Mouse (Mus musculus) retina, postnatal 7 days (tissue): ENCODE measurements around the gene Vinac1.
"Not testable (repeated sequence)": the region's sequence is repeated elsewhere in the genome, so short reads cannot be mapped to it uniquely, and the experiment has no call there.

ENCODE experiments used
- DNase-seq: peaks from one replicate; pipeline ENCODE4 v3.0.0-alpha.2; 2012; ENCODE audit warnings: low read depth, low spot score

The Vinac1 gene

DNA sequence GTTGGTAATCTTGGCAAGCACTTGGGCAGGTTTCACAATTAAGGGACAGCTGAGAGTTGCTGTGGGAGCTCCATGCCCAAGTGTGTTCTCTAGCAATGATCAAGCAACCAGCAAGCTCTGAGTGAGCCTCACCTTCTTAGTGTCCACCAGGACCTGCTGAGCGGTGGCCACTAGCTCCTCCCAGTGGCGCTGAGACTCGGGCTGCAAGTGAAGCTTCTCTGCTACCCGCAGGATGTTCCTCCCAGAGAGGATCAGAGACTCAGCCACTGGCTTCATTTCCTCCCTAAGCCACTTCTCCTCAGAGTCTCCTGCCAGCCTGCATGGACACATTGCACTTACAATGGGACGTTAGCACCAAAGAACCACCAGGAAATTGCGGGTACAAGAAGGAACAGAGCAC is 7.4 kb downstream of the Vinac1 start:
- DNase-seq: peak; percentile 2

DNA sequence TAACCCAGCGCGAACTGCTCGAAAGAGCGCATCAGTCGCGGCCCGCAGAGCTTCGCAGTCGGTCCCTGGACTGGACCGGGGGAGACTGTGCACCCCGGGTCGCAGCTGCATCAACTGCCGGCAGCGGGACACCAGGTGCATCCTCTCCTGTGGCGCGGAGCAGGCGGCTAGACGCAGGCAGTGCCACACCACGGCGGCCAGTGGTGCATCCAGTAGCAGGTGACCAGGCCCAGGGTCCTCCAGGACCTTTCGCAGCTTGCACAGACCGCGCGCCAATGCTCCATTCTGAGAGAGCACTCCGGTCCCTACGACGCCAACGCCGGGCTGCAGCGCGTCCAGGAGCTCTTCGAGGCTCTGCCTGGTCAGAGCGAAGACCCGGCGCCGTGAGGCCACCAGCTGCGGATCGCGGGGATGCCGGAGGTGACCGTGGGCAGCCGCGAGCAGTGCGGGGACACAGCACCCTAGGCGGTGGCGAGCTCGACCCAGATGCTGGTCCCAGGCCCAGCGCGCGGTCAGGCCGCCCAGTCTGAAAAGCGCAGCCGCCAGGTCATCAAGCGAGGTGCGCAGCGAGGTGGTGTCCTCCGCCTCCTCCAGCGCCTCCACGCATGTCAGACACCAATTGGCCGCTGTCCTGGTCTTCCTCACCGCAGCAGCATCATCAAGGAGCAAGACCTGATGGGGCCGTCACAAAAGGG is 8.9 kb downstream of the Vinac1 start:
- peak; percentile 33 for DNase-seq

DNA sequence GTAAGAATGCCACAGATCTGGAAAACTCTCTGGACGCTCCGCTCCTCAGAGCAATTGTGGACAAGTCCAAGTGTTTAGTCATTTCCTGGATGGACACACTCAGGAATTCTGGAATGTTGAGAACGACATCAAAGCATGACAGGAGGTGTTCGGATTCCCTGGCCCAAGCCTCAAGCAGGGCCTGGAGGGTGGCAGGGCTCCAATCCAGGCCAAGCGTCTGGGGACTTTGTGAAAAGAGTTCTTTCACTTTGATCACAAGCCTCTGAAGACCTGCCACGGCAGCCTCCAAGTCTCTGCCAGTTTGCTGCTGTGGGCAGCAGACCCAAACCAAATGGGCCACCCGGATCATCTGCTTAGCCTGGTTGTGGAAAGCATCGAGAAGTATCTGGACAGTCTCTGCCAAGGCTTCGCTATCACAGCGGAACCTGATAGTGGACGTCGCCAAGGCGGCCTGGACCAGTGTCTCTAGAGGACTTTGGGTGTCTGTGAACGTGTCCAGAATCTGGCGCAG is 9.5 kb downstream of the Vinac1 start:
- DNase-seq: peak; percentile 0

- DNase-seq: no peak
Observed at GRCm38 (mm10) chr2:129035381-129035780, 12.6 kb downstream of the Vinac1 start.

- no peak for DNase-seq
Observed at GRCm38 (mm10) chr2:129024820-129025219, 23.2 kb downstream of the Vinac1 start.

DNA sequence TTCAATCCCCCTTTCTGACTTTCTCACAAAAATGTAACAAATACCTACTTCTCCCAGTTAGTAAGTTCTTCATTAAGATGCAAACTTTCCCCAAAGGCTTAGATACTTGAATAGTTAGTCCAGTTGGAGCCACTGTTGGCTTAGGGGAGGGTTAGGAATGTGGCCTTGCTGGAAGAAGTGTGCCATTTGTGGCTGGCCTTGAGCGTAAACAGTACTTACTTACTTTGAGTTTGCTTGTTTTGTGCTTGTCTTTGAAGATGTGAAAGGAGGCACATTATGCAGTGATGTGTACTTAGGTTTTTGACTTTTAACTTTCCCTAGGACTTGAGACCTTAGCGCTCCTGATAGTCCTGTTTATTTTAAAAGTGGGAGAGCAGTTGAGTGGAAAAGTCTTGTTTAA is 27.9 kb downstream of the Vinac1 start:
- no peak for DNase-seq

DNA sequence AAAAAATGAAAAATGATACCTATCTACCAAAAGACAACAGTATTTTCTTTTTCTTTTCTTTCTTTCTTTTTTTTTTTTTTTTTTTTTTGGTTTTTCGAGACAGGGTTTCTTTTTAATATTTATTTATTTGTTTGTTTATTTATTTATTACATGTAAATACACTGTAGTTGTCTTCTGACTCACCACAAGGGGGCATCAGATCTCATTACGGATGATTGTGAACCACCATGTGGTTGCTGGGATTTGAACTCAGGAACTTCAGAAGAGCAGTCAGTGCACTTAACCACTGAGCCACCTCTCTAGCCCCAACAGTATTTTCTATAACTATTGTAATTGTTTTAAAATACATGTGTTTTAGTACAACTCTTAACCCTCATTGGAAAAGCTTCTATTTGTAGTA is 39.1 kb downstream of the Vinac1 start:
- DNase-seq: not testable (repeated sequence)

DNA sequence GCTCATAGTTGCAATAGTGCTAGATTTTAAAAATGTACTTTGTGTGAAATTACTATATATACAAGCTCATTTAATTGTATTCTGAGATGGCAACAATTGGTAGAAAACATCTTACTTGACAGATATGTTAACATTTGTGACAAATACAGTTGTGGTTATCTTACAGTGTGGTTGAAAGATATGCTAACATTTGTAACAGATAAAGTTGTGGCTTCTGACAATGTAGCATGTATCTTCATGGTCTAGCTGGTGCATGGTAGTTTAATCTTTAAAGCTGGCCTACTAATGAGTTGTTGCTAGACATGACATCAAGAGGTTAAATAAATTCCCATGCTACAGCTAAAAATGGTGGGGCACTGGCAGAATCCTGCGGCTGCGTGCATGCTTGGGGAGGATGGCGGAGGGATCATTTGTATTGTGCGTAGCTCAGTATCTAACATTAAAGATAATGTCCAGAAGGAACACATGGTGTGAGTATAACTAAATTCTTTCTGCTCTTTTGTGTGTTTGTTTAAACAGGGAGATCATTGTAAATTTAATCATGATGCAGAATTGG is 41.7 kb downstream of the Vinac1 start:
- no peak for DNase-seq

DNA sequence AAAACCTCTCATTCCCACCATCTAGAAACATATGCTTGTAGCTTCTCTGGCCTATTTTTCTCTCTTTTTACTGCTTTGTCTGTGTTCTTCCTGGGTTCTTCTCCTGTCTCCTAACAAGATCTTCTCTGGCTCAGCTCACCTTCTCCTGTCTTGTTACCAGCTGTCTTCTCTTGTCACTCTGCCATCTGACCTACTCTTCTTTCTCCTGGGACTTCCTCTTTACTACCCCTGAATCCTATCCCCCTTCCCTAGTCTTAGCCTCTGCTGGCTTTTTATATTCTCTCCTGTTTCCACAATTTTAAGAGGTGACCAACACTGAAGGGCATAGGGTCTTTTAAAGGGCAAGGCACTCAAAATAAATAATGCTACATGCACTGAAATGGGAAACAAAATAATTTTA is 43.1 kb downstream of the Vinac1 start:
- no peak for DNase-seq

GRCm38 (mm10) chr2:128984746-128985145 is 63.2 kb downstream of the Vinac1 start:
- DNase-seq: peak; percentile 21

- no peak for DNase-seq
Observed at GRCm38 (mm10) chr2:128975572-128975971, 72.4 kb downstream of the Vinac1 start.
